Mouse (Mus musculus) heart, embryonic 12.5 days (tissue): ENCODE measurements around the gene Tjp1. TPM values are rescaled to one million over a fixed set of nuclear protein-coding genes. Genes with fewer than 3 reads are reported as not detected.

Source experiments
- ATAC-seq: fragments of 200-750 bp; cut with Nextera tagmentation; 2 replicates; pipeline ENCODE4 v1.8.0; 2017; ENCODE audit warnings: moderate TSS enrichment, moderate library complexity; ENCODE audit not compliant: insufficient number of reproducible peaks, low FRiP score
- H3K27ac ChIP-seq: fragments of 300-500 bp; sonication (generic); 2 replicates; pipeline ENCODE4 v1.5.1; 2016; ENCODE audit warnings: mild to moderate bottlenecking, moderate library complexity; ENCODE audit not compliant: poor library complexity, severe bottlenecking
- H3K27me3 ChIP-seq: fragments of 300-500 bp; sonication (generic); replicated peaks from 2 replicates; pipeline ENCODE4 v1.6.1; 2016; ENCODE audit warnings: mild to moderate bottlenecking, moderate library complexity
- H3K36me3 ChIP-seq: fragments of 300-500 bp; sonication (generic); 2 replicates; pipeline ENCODE4 v1.6.1; 2016; ENCODE audit warnings: mild to moderate bottlenecking, moderate library complexity
- H3K4me1 ChIP-seq: fragments of 300-500 bp; sonication (generic); replicated peaks from 2 replicates; pipeline ENCODE4 v1.6.1; 2016; ENCODE audit warnings: mild to moderate bottlenecking
- H3K4me2 ChIP-seq: fragments of 300-500 bp; sonication (generic); 2 replicates; pipeline ENCODE4 v1.6.1; 2016; ENCODE audit warnings: mild to moderate bottlenecking, moderate library complexity
- H3K4me3 ChIP-seq: fragments of 300-500 bp; sonication (generic); 2 replicates; pipeline ENCODE4 v1.5.1; 2016; ENCODE audit warnings: mild to moderate bottlenecking
- H3K9ac ChIP-seq: fragments of 300-500 bp; sonication (generic); 2 replicates; pipeline ENCODE4 v1.6.1; 2016; ENCODE audit warnings: mild to moderate bottlenecking, moderate library complexity
- H3K9me3 ChIP-seq: fragments of 300-500 bp; sonication (generic); replicated peaks from 2 replicates; pipeline ENCODE4 v1.6.1; 2016; ENCODE audit warnings: mild to moderate bottlenecking, moderate library complexity
- WGBS: fragments of 180-500 bp; shearing (Covaris S2); methylation state at CpG from one replicate; pipeline ENCODE4 v1.1.7; 2016; 5-methylcytosine and 5-hydroxymethylcytosine counted together
- polyA plus RNA-seq: library from polyadenylated mRNA; unstranded; fragments of >200 nt; fragmentation: Nextera tagmentation; extraction: Ambion mirVana; gene quantifications from 2 replicates; pipeline ENCODE4 v1.2.1, GENCODE M21; 2016

The Tjp1 gene
- polyA plus RNA-seq, 1 experiment from 2014 or later, result 35.5 TPM

GRCm38 (mm10) chr7:65388243-65389013, 139.2 kb downstream of the Tjp1 start:
- Histone ChIP-seq H3K36me3 (no peaks in the 10 kb centered on the region), H3K27me3 (no peaks in the 10 kb centered on the region), H3K4me1 (peaks cover 15% of the 10 kb centered on the region), H3K4me3 (no peak overlapping the region), H3K4me2 (no peak overlapping the region), H3K27ac (peak overlapping the region; percentile 72), H3K9ac (no peak overlapping the region), H3K9me3 (no peaks in the 10 kb centered on the region)
- peak; percentile 61; the same call in 1 of the 2 replicates for ATAC-seq
- WGBS, result 73% methylated on average over 8 of the region's 8 CpGs

GRCm38 (mm10) chr7:65387560-65388175, 139.9 kb downstream of the Tjp1 start:
- no peak overlapping the region for H3K9ac ChIP-seq
- no peaks in the 10 kb centered on the region for H3K27me3 ChIP-seq
- WGBS, result 76% methylated on average over 7 of the region's 7 CpGs
- H3K4me2 ChIP-seq, result no peak overlapping the region
- H3K4me1 ChIP-seq, result peaks cover 13% of the 10 kb centered on the region
- no peaks in the 10 kb centered on the region for H3K9me3 ChIP-seq
- H3K36me3 ChIP-seq, result no peaks in the 10 kb centered on the region
- no peak overlapping the region for H3K27ac ChIP-seq
- H3K4me3 ChIP-seq, result no peak overlapping the region
- no peak for ATAC-seq

- no peak overlapping the region for H3K27ac ChIP-seq
Measured at GRCm38 (mm10) chr7:65384775-65385174, 142.8 kb downstream of the Tjp1 start.

GRCm38 (mm10) chr7:65382515-65383283, 144.9 kb downstream of the Tjp1 start:
- no peak overlapping the region for H3K9ac ChIP-seq

More at GRCm38 (mm10) chr7:65384775-65385174, 142.8 kb downstream of the Tjp1 start:
- Histone ChIP-seq H3K36me3 (no peaks in the 10 kb centered on the region), H3K9ac (no peak overlapping the region), H3K4me1 (peaks cover 28% of the 10 kb centered on the region), H3K4me2 (no peak overlapping the region), H3K27me3 (no peaks in the 10 kb centered on the region), H3K9me3 (no peaks in the 10 kb centered on the region), H3K4me3 (no peak overlapping the region)
- no peak for ATAC-seq
- WGBS, result 84% methylated on average over 7 of the region's 7 CpGs

GRCm38 (mm10) chr7:65381896-65382295, 145.7 kb downstream of the Tjp1 start:
- ATAC-seq, result no peak
- H3K4me1 ChIP-seq, result peaks cover 28% of the 10 kb centered on the region
- no peaks in the 10 kb centered on the region for H3K9me3 ChIP-seq
- no peak overlapping the region for H3K27ac ChIP-seq
- H3K9ac ChIP-seq, result no peak overlapping the region
- 45% methylated on average over 6 of the region's 6 CpGs for WGBS
- no peak overlapping the region for H3K4me3 ChIP-seq
- no peaks in the 10 kb centered on the region for H3K27me3 ChIP-seq
- H3K36me3 ChIP-seq, result no peaks in the 10 kb centered on the region
- no peak overlapping the region for H3K4me2 ChIP-seq

More at GRCm38 (mm10) chr7:65382515-65383283, 144.9 kb downstream of the Tjp1 start:
- Histone ChIP-seq H3K4me1 (peaks cover 28% of the 10 kb centered on the region), H3K36me3 (no peaks in the 10 kb centered on the region), H3K27ac (0 out of 2 replicates have a peak overlapping the region, but pooled peaks have one; percentile 8), H3K4me3 (no peak overlapping the region), H3K4me2 (no peak overlapping the region), H3K27me3 (no peaks in the 10 kb centered on the region), H3K9me3 (no peaks in the 10 kb centered on the region)
- WGBS, result 54% methylated on average over 10 of the region's 10 CpGs
- peak; percentile 42; the same call in 1 of the 2 replicates for ATAC-seq

- ATAC-seq, result no peak
- H3K27me3 ChIP-seq, result no peaks in the 10 kb centered on the region
- 84% methylated on average over 9 of the region's 9 CpGs for WGBS
- no peak overlapping the region for H3K9ac ChIP-seq
- no peak overlapping the region for H3K27ac ChIP-seq
- peaks cover 28% of the 10 kb centered on the region for H3K4me1 ChIP-seq
- no peaks in the 10 kb centered on the region for H3K36me3 ChIP-seq
- no peaks in the 10 kb centered on the region for H3K9me3 ChIP-seq
- no peak overlapping the region for H3K4me2 ChIP-seq
- no peak overlapping the region for H3K4me3 ChIP-seq
Measured at GRCm38 (mm10) chr7:65380716-65381115, 146.9 kb downstream of the Tjp1 start.

GRCm38 (mm10) chr7:65378818-65379565, 148.6 kb downstream of the Tjp1 start:
- H3K36me3 ChIP-seq, result no peaks in the 10 kb centered on the region
- peaks cover 38% of the 10 kb centered on the region for H3K4me1 ChIP-seq
- H3K27me3 ChIP-seq, result no peaks in the 10 kb centered on the region
- H3K9ac ChIP-seq, result no peak overlapping the region
- ATAC-seq, result no peak
- no peak overlapping the region for H3K4me3 ChIP-seq
- WGBS, result 49% methylated on average over 9 of the region's 9 CpGs
- H3K4me2 ChIP-seq, result no peak overlapping the region
- 0 out of 2 replicates have a peak overlapping the region, but pooled peaks have one; percentile 6 for H3K27ac ChIP-seq
- H3K9me3 ChIP-seq, result no peaks in the 10 kb centered on the region

GRCm38 (mm10) chr7:65377521-65377920, 150.1 kb downstream of the Tjp1 start:
- Histone ChIP-seq H3K9ac (no peak overlapping the region), H3K9me3 (no peaks in the 10 kb centered on the region), H3K4me1 (peaks cover 35% of the 10 kb centered on the region), H3K36me3 (no peaks in the 10 kb centered on the region), H3K4me3 (no peak overlapping the region), H3K27me3 (no peaks in the 10 kb centered on the region), H3K27ac (no peak overlapping the region), H3K4me2 (no peak overlapping the region)
- WGBS, result 79% methylated on average over 3 of the region's 3 CpGs
- no peak for ATAC-seq

- Histone ChIP-seq H3K36me3 (no peaks in the 10 kb centered on the region), H3K27ac (peak overlapping the region; percentile 55; the same call in 1 of the 2 replicates), H3K27me3 (no peaks in the 10 kb centered on the region), H3K4me3 (no peak overlapping the region), H3K4me1 (peaks cover 29% of the 10 kb centered on the region), H3K9me3 (no peaks in the 10 kb centered on the region), H3K4me2 (no peak overlapping the region), H3K9ac (no peak overlapping the region)
- ATAC-seq, result no peak
- 79% methylated on average over 3 of the region's 3 CpGs for WGBS
Measured at GRCm38 (mm10) chr7:65375621-65376020, 152.0 kb downstream of the Tjp1 start.

- Histone ChIP-seq H3K9ac (no peak overlapping the region), H3K4me2 (no peak overlapping the region), H3K27ac (peak overlapping the region; percentile 55; the same call in 1 of the 2 replicates), H3K36me3 (no peaks in the 10 kb centered on the region), H3K4me1 (peaks cover 27% of the 10 kb centered on the region), H3K9me3 (no peaks in the 10 kb centered on the region), H3K4me3 (no peak overlapping the region), H3K27me3 (no peaks in the 10 kb centered on the region)
- WGBS, result 50% methylated on average over 8 of the region's 8 CpGs
- ATAC-seq, result peak; percentile 33
Measured at GRCm38 (mm10) chr7:65375176-65375575, 152.4 kb downstream of the Tjp1 start.
